Mouse (Mus musculus): Measurements from ENCODE around the gene Ankle2. TPM values are rescaled to one million over a fixed set of nuclear protein-coding genes. Genes with fewer than 3 reads are reported as not detected.
A peak's percentile ranks its signal among the peaks of the same experiment; 100 is the strongest.

Ankle2 gene
- polyA plus RNA-seq, 1 experiment from 2014 or later = 21.9 TPM

DNA sequence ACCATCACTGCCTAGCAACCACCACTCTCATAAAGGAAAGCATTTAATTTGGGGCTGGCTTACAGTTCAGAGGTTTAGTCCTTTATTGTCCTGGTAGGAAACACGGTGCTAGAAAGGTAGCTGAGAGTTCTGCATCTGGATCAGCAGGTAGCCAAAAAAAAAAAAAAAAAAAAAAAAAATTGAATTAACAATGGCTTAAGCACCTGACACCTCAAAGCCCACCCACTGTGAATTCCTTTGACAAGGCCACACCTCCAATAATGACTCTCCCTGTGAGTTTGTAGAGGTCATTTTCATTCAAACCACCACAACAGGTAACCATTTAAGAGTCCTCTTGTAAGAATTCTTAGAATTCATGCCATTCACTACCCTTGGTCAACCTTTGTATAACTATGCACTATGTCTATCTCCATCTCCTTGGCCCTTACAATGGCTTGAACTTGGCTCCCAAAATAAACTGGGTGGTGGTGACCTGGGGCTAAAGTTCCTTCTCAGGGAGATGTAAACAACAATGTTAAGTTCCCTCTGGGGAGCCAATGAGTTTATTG, 3.4 kb upstream of the Ankle2 start:
- no peak for DNase-seq (ENCODE audit: low spot score)
- peaks cover 35% of the 10 kb centered on the region for H3K36me3 ChIP-seq (ENCODE audit: control insufficient read depth, insufficient read depth, low read length)
- WGBS = 32% methylated on average over 1 of the region's 1 CpGs
- no peak overlapping the region for H3K27ac ChIP-seq (ENCODE audit: low read depth, low read length)
- H3K4me2 ChIP-seq (ENCODE audit: low read length) = no peak overlapping the region
- H3K27me3 ChIP-seq (replicated peaks; ENCODE audit: control insufficient read depth, insufficient read depth, low read length) = no peaks in the 10 kb centered on the region
- no peak for ATAC-seq
- no peak overlapping the region for H3K4me3 ChIP-seq (ENCODE audit: low read depth, low read length)
- H3K9ac ChIP-seq (ENCODE audit: low read length) = no peak overlapping the region
- H3K9me3 ChIP-seq (replicated peaks; ENCODE audit: control insufficient read depth, low read length) = no peaks in the 10 kb centered on the region
- peaks cover 7% of the 10 kb centered on the region for H3K4me1 ChIP-seq (ENCODE audit: control insufficient read depth, insufficient read depth, low read length)

- H3K27me3 ChIP-seq (replicated peaks; ENCODE audit: control insufficient read depth, insufficient read depth, low read length) = no peaks in the 10 kb centered on the region
These were observed 414 bp upstream of the Ankle2 start for GRCm38 (mm10) chr5:110230401-110230779.

DNA sequence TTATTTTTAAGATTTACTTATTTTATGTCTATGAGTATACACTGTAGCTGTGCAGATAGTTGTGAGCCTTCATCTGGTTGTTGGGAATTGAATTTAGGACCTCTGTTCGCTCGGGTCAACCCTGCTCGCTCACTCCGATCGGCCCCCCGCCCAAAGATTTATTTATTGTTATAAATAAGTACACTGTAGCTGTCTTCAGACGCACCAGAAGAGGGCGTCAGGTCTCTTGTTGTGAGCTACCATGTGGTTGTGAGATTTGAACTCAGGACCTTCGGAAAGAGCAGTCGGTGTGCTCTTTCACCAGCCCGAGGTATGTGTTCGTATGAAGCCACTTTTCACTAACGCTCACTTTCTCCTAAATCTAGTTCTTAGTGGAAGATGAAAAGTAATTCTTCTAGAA, 834 bp downstream of the Ankle2 start:
- DNase-seq (ENCODE audit: low spot score) (peak; percentile 11), ATAC-seq (no peak)
- Histone ChIP-seq H3K4me1 (ENCODE audit: control insufficient read depth, insufficient read depth, low read length) (peaks cover 7% of the 10 kb centered on the region), H3K36me3 (ENCODE audit: control insufficient read depth, insufficient read depth, low read length) (peaks cover 32% of the 10 kb centered on the region), H3K27me3 (replicated peaks; ENCODE audit: control insufficient read depth, insufficient read depth, low read length) (no peaks in the 10 kb centered on the region), H3K4me3 (ENCODE audit: low read depth, low read length) (peak overlapping the region; percentile 94), H3K27ac (ENCODE audit: low read depth, low read length) (no peak overlapping the region), H3K4me2 (ENCODE audit: low read length) (peak overlapping the region; percentile 77), H3K9me3 (replicated peaks; ENCODE audit: control insufficient read depth, low read length) (no peaks in the 10 kb centered on the region), H3K9ac (ENCODE audit: low read length) (peak overlapping the region; percentile 97)
- WGBS = 42% methylated on average over 13 of the region's 13 CpGs

More at GRCm38 (mm10) chr5:110230401-110230779, 414 bp upstream of the Ankle2 start:
- Histone ChIP-seq H3K36me3 (ENCODE audit: control insufficient read depth, insufficient read depth, low read length) (peaks cover 24% of the 10 kb centered on the region), H3K27ac (ENCODE audit: low read depth, low read length) (peak overlapping the region; percentile 90), H3K9ac (ENCODE audit: low read length) (peak overlapping the region; percentile 97), H3K9me3 (replicated peaks; ENCODE audit: control insufficient read depth, low read length) (no peaks in the 10 kb centered on the region), H3K4me2 (ENCODE audit: low read length) (peak overlapping the region; percentile 77), H3K4me3 (ENCODE audit: low read depth, low read length) (peak overlapping the region; percentile 94), H3K4me1 (ENCODE audit: control insufficient read depth, insufficient read depth, low read length) (peaks cover 7% of the 10 kb centered on the region)
- ATAC-seq = peak; percentile 11; the same call in 1 of the 2 replicates
- 9% methylated on average over 8 of the region's 8 CpGs for WGBS
- no peak for DNase-seq (ENCODE audit: low spot score)

GRCm38 (mm10) chr5:110232346-110232745, 1.5 kb downstream of the Ankle2 start:
- no peak for ATAC-seq
- Histone ChIP-seq H3K27me3 (replicated peaks; ENCODE audit: control insufficient read depth, insufficient read depth, low read length) (no peaks in the 10 kb centered on the region), H3K36me3 (ENCODE audit: control insufficient read depth, insufficient read depth, low read length) (peaks cover 33% of the 10 kb centered on the region), H3K4me2 (ENCODE audit: low read length) (no peak overlapping the region; the same call in 1 of the 2 replicates), H3K27ac (ENCODE audit: low read depth, low read length) (no peak overlapping the region), H3K9me3 (replicated peaks; ENCODE audit: control insufficient read depth, low read length) (no peaks in the 10 kb centered on the region), H3K4me1 (ENCODE audit: control insufficient read depth, insufficient read depth, low read length) (peaks cover 7% of the 10 kb centered on the region), H3K9ac (ENCODE audit: low read length) (no peak overlapping the region), H3K4me3 (ENCODE audit: low read depth, low read length) (no peak overlapping the region)
- 88% methylated on average over 6 of the region's 6 CpGs for WGBS
- no peak for DNase-seq (ENCODE audit: low spot score)

DNA sequence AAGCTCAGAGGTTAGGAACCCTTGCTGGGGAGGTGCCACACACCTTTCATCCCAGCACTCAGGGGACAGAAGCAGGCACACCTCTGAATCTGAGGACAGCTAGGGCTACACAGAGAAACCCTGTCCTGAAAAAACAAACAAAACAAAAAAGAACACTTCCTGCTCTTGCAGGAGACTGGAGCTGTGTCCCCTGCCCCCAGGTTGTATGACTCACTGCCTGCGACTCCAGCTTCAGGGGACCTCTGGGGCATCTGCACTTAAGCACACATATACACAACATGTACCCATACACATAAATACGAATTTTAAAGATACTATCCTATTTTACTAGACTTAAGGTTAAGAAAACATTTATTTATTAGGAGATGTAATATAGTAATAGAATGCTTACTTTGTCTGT, 13.3 kb downstream of the Ankle2 start:
- Histone ChIP-seq H3K36me3 (ENCODE audit: control insufficient read depth, insufficient read depth, low read length) (peaks cover 85% of the 10 kb centered on the region), H3K27ac (ENCODE audit: low read depth, low read length) (no peak overlapping the region), H3K27me3 (replicated peaks; ENCODE audit: control insufficient read depth, insufficient read depth, low read length) (no peaks in the 10 kb centered on the region), H3K9ac (ENCODE audit: low read length) (no peak overlapping the region), H3K4me1 (ENCODE audit: control insufficient read depth, insufficient read depth, low read length) (no peaks in the 10 kb centered on the region), H3K4me3 (ENCODE audit: low read depth, low read length) (no peak overlapping the region), H3K9me3 (replicated peaks; ENCODE audit: control insufficient read depth, low read length) (no peaks in the 10 kb centered on the region), H3K4me2 (ENCODE audit: low read length) (no peak overlapping the region)
- 89% methylated on average over 2 of the region's 2 CpGs for WGBS
- DNase-seq (ENCODE audit: low spot score) (no peak), ATAC-seq (no peak)

DNA sequence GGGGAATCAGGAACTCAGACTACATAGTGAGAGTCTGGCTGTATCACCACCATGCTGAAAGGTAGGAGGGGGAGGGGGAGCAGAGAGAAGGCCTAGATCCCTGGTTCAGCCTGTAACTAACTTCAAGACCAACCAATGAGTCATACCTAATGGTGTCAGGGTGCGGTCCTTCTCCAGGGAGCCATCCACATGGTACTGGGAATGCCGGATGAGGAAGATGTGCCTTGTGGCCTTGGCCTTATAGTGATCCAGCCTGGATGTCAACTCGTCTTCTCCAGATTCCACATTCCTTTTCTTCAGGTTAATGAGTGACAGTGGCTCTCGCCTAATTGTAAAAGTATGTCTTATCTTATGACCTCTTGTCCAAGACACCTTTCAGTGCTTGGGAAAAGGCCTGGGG, 36.1 kb downstream of the Ankle2 start:
- Histone ChIP-seq H3K9ac (ENCODE audit: low read length) (no peak overlapping the region), H3K27ac (ENCODE audit: low read depth, low read length) (no peak overlapping the region), H3K36me3 (ENCODE audit: control insufficient read depth, insufficient read depth, low read length) (peaks cover 29% of the 10 kb centered on the region), H3K9me3 (replicated peaks; ENCODE audit: control insufficient read depth, low read length) (no peaks in the 10 kb centered on the region), H3K4me3 (ENCODE audit: low read depth, low read length) (no peak overlapping the region), H3K4me2 (ENCODE audit: low read length) (no peak overlapping the region), H3K4me1 (ENCODE audit: control insufficient read depth, insufficient read depth, low read length) (peaks cover 9% of the 10 kb centered on the region), H3K27me3 (replicated peaks; ENCODE audit: control insufficient read depth, insufficient read depth, low read length) (no peaks in the 10 kb centered on the region)
- DNase-seq (ENCODE audit: low spot score) (no peak), ATAC-seq (no peak)
- 98% methylated on average over 4 of the region's 4 CpGs for WGBS

GRCm38 (mm10) chr5:110269141-110270101, 38.6 kb downstream of the Ankle2 start, which contains the start of gene Pgam5:
Pgam5 (minus strand) TSS chr5:110269913.
- DNase-seq (ENCODE audit: low spot score) = peak; percentile 91
- Histone ChIP-seq H3K4me3 (ENCODE audit: low read depth, low read length) (peak within 1 kb of the TSS; percentile 95), H3K9ac (ENCODE audit: low read length) (peak within 1 kb of the TSS; percentile 92), H3K36me3 (ENCODE audit: control insufficient read depth, insufficient read depth, low read length) (peaks cover 26% of the 10 kb centered on the region), H3K9me3 (replicated peaks; ENCODE audit: control insufficient read depth, low read length) (no peaks in the 10 kb centered on the region), H3K27ac (ENCODE audit: low read depth, low read length) (peak within 1 kb of the TSS; percentile 33; the same call in 1 of the 2 replicates), H3K4me1 (ENCODE audit: control insufficient read depth, insufficient read depth, low read length) (peaks cover 9% of the 10 kb centered on the region), H3K4me2 (ENCODE audit: low read length) (peak within 1 kb of the TSS; percentile 96), H3K27me3 (replicated peaks; ENCODE audit: control insufficient read depth, insufficient read depth, low read length) (no peaks in the 10 kb centered on the region)
- WGBS = under 1% methylated on average over 65 of the region's 66 CpGs
- ATAC-seq = peak; percentile 94

GRCm38 (mm10) chr5:110270242-110270641, 39.4 kb downstream of the Ankle2 start:
- no peak overlapping the region for H3K9ac ChIP-seq (ENCODE audit: low read length)
- H3K27ac ChIP-seq (ENCODE audit: low read depth, low read length) = no peak overlapping the region
- H3K4me2 ChIP-seq (ENCODE audit: low read length) = no peak overlapping the region
- H3K9me3 ChIP-seq (replicated peaks; ENCODE audit: control insufficient read depth, low read length) = no peaks in the 10 kb centered on the region
- 93% methylated on average over 6 of the region's 6 CpGs for WGBS
- ATAC-seq (peak; percentile 27; the same call in 1 of the 2 replicates), DNase-seq (ENCODE audit: low spot score) (no peak)
- peaks cover 18% of the 10 kb centered on the region for H3K36me3 ChIP-seq (ENCODE audit: control insufficient read depth, insufficient read depth, low read length)
- no peaks in the 10 kb centered on the region for H3K27me3 ChIP-seq (replicated peaks; ENCODE audit: control insufficient read depth, insufficient read depth, low read length)
- peaks cover 9% of the 10 kb centered on the region for H3K4me1 ChIP-seq (ENCODE audit: control insufficient read depth, insufficient read depth, low read length)
- H3K4me3 ChIP-seq (ENCODE audit: low read depth, low read length) = no peak overlapping the region

GRCm38 (mm10) chr5:110274147-110274546, 43.3 kb downstream of the Ankle2 start:
- Histone ChIP-seq H3K9me3 (replicated peaks; ENCODE audit: control insufficient read depth, low read length) (no peaks in the 10 kb centered on the region), H3K9ac (ENCODE audit: low read length) (no peak overlapping the region), H3K4me1 (ENCODE audit: control insufficient read depth, insufficient read depth, low read length) (peaks cover under 1% of the 10 kb centered on the region), H3K27ac (ENCODE audit: low read depth, low read length) (no peak overlapping the region), H3K27me3 (replicated peaks; ENCODE audit: control insufficient read depth, insufficient read depth, low read length) (no peaks in the 10 kb centered on the region), H3K4me3 (ENCODE audit: low read depth, low read length) (no peak overlapping the region), H3K36me3 (ENCODE audit: control insufficient read depth, insufficient read depth, low read length) (no peaks in the 10 kb centered on the region), H3K4me2 (ENCODE audit: low read length) (no peak overlapping the region)
- no peak for ATAC-seq
- WGBS = 77% methylated on average over 4 of the region's 4 CpGs
- no peak for DNase-seq (ENCODE audit: low spot score)
